Mouse (Mus musculus) liver, adult (tissue): ENCODE measurements around the gene Zfp462.
A peak's percentile ranks its signal among the peaks of the same experiment; 100 is the strongest.

Experiments
- GATA4 ChIP-seq: IDR thresholded peaks from 2 replicates; pipeline ENCODE4 v1.6.1; 2014; ENCODE audit warnings: mild to moderate bottlenecking, low read length; ENCODE audit not compliant: insufficient replicate concordance

Gene Zfp462

DNA sequence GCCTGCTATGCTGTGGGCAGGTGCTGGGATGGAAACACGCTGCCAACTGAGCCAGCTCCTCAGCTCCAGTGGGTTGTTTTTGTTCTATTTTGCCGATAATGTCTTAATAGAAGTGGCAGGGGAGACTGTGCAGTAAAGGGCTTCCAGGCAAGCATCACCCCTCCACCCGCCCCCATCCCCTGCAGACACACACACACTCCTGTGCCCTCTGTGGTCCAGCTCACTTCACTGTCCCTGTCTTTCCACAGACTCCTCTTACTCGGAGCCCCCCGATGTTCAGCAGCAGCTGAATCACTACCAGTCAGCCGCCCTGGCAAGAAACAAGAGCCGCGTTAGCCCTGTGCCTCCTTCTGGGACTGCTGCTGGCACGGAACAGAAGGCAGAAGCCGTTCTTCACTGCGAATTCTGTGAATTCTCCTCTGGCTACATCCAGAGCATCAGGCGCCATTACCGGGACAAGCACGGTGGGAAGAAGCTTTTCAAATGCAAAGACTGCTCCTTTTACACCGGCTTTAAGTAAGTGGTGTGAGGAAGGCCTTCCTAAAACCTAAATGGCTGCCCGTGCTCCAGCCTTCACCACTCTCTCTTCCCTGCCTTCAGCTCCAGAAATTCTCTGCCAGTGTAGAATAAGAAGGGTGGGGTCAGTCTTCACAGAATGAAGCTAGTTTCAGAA is 105.2 kb downstream of the Zfp462 start:
- no peak for TF ChIP-seq GATA4

DNA sequence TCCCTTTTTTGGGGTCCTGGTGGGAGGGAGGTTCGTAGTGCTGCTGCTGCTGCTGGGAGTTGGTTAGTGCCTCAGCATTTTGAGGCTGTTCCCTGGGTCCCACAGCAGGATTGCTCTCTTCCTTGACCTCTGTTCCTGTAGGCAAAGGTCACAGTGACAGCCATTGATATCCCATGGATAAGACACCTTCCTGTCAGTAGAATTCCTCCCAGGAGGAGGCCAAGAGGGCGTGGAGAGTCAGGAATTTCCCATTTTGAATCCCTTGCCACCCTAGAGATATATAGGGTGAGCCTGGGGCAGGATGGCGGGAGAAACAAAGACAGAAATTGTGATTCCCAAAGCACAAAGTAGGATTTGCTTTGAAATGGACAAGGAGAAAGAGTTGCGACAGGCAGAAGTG is 106.5 kb downstream of the Zfp462 start:
- TF ChIP-seq GATA4: peak; percentile 52; the same call in 1 of the 2 replicates

DNA sequence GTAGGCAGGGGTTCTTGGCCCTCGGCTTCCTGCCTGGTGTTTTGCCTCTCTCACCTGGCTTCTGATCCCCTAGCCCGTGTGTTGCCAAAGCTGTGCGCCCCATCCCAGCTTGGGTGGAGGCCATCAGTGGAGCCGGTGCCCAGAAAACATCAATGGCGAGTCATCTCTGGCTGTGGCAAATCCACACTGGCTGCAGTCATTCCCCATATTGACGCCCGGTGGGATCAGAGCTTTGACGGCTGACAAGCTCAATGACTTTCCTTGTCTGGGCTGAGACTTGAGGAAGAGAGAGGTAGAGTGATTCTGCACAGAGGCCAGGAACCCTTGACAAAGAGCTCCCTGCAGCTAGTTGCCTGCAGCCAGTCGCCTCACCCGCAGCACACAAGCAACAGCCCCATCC is 107.8 kb downstream of the Zfp462 start:
- no peak for TF ChIP-seq GATA4

DNA sequence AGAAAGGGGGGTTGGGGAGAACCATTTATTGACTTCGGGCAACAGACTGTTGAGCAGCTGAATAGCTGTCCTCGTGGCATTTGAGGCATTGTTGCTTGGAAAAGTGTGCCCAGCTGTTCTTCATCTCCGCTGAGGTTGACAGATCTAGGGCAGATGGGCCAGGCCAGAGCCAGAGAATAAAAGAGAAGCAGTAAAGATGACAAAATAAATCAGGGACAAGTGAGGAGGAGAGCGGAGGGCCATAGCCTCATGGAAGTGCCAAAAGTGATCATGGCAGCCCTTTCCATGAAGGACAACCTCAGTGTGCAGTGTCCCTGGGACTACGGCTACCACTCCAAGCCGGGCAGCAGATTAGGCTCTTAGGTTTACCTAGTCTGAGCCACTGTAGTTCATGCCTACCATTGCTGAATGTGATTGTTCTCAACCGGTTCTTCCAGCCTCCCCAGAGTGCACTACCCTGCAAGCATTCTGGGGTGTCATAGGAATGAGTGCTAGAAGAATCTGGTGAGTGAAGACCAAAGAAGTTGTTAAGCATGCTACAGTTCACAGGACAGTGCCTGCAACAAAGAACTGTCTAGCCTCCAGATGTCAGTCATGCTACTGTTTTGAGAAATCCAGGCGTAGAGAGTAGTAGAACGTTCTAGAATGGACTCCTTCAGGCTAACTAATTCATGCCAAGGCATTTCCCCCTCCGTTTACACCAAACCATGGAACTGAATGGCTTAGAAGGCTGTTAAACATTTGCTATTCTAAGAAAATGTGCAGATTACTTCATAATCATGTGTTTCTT is 113.0 kb downstream of the Zfp462 start:
- no peak for TF ChIP-seq GATA4

DNA sequence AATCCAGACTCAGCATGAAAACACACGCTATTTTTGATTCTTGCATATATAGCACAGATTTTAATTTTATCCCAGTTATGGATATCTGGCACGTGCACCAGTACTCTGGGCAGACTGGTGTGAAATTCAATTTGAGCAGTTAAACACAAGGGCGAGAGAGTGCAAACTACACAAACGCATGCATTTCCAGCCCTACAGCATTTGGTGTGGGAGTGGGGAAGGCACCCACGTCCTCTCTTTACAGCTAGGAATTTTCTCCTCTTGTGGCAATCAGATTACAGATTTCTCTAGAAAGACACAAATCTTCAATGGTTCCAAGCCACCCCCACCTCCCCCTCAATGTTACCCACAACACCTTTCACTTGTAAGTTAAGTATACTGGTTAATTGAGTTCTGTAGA is 114.1 kb downstream of the Zfp462 start:
- TF ChIP-seq GATA4: no peak

DNA sequence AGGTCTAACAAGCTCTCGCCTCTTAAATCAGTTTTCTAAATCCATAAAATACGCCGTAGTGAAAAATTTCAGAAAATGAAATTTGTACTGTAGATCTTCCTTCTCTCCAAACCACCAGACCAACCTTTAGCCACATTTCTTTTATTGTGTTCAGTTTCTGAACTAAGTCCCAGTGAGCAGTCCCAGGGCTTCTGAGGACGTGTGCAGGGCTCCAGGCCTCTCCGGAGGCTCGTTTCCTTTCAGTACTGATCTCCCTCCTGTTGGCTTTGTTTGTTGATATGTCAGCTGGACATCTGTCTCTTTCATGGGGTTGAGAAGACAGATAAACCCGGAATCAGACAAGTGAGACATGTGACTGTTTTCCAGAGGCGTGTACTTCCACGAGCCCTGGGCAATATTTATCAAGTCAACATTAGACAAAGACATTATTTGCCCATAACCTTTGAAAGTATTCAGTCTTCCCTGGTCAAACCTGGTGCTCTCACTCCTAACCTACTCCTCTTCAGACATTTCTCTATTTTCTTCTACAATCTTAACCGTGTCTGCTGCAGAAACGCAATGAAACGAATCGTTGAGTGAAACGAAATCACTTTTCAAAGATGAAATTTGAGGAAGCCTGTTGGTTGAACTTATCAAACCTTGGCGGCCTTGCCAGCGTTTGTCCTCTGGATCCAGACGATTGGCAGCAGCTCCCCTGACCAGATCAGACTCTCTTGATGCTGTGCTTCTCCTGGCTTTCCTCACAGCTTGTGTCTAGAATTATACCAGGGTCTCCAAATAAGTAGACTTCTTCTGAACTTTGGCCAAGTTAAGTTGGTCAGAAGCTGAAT is 121.7 kb downstream of the Zfp462 start:
- TF ChIP-seq GATA4: no peak

DNA sequence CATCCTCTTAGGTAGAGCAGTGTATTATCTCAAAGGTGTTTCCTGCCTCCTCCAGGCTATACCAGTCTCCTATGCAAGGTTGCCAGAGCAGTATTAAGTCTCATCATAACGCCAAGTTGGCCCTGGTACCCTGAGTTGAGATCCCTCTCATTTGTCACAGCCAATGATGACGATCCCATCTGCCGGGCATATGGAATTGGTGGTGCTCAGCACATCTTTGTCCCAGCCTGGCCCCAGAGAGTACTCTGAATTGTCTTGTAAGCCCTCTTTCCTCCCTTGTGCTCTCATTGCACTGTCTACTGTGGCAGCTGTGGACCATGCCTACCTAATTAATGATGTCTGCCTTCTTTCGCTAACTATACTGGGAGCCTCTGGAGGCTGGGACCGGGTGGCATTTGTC is 126.7 kb downstream of the Zfp462 start:
- TF ChIP-seq GATA4: no peak

DNA sequence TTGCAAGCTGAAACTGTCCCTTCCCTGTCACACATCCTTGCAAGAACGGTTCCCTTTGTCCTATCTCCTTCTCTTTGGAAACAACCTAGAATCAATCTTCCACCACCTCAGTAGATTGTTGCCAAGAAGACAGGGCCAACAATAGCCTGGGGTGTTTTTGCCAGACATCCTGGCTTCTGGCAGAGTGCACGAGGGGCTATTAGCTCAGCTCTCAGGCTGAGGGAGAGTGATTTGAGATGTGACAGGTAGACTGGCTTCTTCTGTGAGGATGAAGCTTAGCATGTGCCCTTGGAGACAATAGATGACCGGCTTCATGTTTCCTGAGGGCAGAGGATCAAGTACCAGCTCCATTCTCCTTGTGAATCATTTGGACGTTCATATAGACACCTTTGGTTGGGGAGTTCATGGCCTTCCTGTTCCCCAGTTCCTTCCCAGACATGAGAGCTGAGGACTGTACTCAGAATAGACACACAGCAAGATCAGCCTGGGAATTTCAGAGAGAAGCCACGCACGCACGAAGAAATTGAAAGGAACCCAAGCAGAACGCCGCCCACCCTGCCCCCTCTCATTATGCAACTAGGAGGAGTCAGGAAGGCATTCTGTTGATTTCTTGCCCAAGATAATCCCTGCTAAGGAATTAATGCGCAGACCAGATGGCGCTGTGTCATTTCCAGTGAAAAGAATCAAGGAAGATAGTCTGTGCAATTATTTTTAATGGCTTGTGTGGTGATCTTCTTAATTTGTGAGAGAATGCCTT is 132.5 kb downstream of the Zfp462 start:
- TF ChIP-seq GATA4: no peak

DNA sequence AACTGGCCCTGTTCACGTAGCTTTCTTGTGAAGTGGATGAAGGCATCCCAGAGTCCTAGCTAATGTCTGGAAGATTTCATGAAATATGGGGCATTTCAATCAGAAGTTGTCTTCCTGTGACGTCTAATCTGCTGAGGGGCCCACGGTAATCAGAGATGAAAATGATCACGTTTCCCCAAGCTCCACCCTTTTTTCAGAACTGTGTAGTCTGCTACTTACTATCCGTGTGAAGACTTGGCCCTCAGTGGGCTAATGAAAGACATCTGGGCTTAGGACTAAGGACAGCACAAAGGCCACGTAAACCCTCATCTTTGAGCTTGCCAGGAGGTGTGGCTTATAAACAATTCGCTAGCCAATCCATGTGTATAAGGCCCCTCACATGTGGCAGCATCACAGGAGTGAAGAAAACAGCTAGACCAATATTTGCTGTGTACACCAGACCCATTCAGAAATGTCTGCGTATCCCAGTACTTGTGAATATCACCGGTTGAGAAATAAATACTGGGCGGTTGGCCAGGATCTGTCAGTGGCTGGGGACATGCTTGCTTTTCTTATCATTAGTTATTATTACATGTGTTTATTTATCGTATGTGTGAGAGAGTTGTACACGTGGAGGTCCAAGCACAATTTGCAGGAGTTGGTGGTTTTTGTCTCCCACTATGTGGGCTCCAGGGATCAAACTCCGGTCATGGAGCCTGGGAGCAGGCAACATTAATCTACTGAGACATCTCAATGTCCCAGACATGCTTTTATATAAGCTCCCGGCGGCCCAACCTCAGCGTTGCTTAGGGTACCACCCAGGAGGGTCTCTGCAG is 133.3 kb downstream of the Zfp462 start:
- no peak for TF ChIP-seq GATA4

DNA sequence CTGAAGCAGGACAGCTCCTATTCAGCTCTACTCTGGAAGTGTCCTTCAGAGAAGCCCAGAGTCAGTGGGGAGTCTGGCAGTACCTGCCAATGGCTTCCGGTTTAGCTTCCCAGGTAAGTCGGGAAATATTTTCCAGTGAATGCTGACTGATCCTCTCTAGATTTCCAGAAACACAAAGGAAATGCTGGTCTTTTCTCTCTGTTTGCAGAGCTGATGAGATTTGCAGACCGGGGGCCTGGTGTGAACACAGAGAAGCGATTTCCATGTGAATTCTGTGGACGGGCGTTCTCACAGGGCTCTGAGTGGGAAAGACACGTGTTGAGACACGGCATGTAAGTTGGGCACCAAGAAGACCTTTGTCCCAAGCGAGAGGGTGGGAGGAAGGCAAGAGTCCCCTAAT is 134.2 kb downstream of the Zfp462 start:
- no peak for TF ChIP-seq GATA4

DNA sequence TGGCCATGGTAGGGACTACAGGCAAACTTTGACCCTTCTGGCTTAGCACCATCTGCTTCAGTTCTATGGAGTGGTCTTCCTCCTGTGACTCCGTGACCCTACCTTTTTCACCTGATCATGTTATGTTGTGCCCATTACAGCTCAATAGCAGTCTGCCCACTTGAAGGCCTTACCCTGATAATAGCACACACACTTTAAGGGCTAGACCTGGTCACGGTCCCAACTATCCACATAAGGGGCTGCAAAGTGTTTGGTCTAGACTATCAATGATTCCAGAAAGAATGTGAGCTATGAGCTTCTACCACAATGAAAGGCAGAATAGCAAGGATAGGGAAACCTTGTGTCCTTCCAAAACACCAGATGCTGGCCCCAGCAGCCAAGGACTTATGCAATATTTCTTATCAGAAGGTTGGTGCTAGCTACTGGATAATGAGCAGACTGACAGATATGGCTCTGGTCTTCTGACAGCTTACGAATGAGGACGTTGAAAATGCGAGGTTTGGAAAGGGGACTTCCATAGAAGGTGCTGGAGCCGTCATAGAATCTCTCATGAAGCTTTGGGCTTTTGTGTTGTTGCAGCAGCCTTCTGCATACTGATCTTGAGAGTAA is 139.3 kb downstream of the Zfp462 start:
- no peak for TF ChIP-seq GATA4

DNA sequence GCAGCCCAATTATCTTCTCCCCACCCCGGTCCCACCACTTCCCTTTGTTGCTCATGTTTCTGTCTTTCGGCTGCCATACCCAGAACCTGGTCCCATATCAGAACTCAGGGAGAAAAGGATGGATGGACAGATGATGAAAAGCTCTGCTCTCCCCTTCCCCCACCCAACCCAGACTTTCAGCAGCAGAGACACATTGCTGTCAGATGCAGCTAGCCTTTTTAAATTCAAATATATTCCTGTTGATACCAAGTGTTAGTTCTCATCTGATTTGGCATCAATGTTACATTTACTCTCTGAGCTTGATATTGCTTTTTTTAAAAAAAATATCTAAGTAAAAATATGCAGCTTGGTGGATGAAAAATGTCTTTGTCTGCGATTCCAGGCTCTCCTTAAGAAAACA is 143.3 kb downstream of the Zfp462 start:
- no peak for TF ChIP-seq GATA4

DNA sequence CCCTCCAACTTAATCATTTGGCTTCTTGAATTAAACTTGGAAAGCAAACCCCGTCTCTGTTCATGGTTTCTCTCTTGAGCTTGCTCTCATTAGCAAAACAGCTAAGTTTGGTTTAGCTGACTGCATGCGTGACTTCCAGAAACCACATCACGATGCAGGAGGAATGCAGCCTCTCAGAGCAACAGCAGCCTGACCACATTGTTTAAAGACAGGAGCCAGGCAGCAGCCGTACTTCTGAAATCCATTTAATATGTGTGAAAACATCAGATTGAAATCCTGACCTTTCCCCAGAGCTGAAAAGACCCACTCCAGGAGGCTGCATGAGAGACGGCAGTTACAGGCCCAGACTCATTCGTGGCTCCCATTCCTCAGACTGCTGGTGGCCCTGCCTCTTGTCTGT is 144.1 kb downstream of the Zfp462 start:
- TF ChIP-seq GATA4: no peak

DNA sequence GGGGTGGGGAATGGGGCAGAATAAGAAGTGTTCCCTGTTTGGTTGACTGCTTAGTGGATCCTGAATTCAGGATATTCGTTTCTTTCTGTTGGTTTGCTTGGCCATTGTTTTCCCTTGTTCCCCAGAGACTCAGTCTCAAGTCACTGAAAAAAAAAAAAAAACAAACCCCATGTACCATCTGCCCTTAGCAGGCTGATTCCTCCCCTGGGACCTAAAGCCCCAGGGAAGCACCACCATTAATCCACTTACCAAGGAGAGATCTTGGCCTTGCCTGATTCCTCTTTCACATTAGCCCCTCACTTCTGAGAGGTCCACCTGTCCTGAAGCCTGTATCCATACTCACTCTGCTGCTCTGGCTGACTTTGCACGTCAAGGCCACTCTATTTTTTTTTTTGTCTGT is 152.3 kb downstream of the Zfp462 start:
- TF ChIP-seq GATA4: no peak

DNA sequence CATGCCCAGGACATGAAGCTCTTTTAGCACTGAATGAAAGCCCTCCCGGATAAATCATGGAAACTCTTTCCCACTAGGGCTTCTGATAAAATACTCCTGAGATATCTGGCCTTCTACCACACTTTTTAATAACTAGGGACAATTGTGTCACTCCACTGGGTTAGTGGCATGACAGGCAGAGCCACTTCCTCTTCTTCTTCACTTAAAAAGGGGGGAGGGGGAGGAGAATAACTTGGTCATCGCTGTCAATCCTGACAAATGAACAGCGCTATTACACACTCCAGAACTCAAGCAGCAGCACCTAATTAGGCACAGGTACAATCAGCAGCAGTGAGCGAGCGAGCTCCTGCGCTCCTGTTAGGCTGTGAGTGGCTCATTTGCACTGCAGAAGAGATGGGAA is 153.5 kb downstream of the Zfp462 start:
- no peak for TF ChIP-seq GATA4
